Mouse (Mus musculus) thymus, adult 2 months (tissue): ENCODE measurements around the gene Sh3rf1. TPM values are rescaled to one million over a fixed set of nuclear protein-coding genes. Genes with fewer than 3 reads are reported as not detected.

Source experiments
- DNase-seq: peaks from one replicate; pipeline ENCODE4 v3.0.0; 2021
- H3K27ac ChIP-seq: fragments of 200-500 bp; 2 replicates; pipeline ENCODE4 v1.5.1; 2012; ENCODE audit warnings: low read length, control low read depth; ENCODE audit not compliant: control insufficient read depth, insufficient read depth
- H3K27me3 ChIP-seq: fragments of 200-500 bp; 2 replicates; pipeline ENCODE4 v1.6.1; 2012; ENCODE audit warnings: mild to moderate bottlenecking, low read length, moderate library complexity, mixed read lengths; ENCODE audit not compliant: control insufficient read depth, insufficient read depth
- H3K36me3 ChIP-seq: fragments of 200-500 bp; 2 replicates; pipeline ENCODE4 v1.6.1; 2012; ENCODE audit warnings: mild to moderate bottlenecking, low read length, moderate library complexity; ENCODE audit not compliant: control insufficient read depth, insufficient read depth
- H3K4me1 ChIP-seq: fragments of 200-500 bp; replicated peaks from 2 replicates; pipeline ENCODE4 v1.6.1; 2012; ENCODE audit warnings: low read length; ENCODE audit not compliant: control insufficient read depth, insufficient read depth
- H3K4me3 ChIP-seq: fragments of 200-500 bp; 2 replicates; pipeline ENCODE4 v1.5.1; 2012; ENCODE audit warnings: mild to moderate bottlenecking, low read length, control low read depth, moderate library complexity; ENCODE audit not compliant: control insufficient read depth, insufficient read depth
- CTCF ChIP-seq: fragments of 200-500 bp; IDR thresholded peaks from 2 replicates; pipeline ENCODE4 v1.5.1; 2012; ENCODE audit warnings: mild to moderate bottlenecking, control low read depth, low read length, moderate library complexity, borderline replicate concordance; ENCODE audit not compliant: control insufficient read depth, poor library complexity, insufficient read depth; ENCODE audit errors: extremely low read depth
- POLR2A ChIP-seq: fragments of 200-500 bp; IDR thresholded peaks from 2 replicates; pipeline ENCODE4 v1.6.1; 2012; ENCODE audit warnings: mild to moderate bottlenecking, low read length, control low read depth, moderate library complexity; ENCODE audit not compliant: control insufficient read depth, poor library complexity, insufficient read depth; ENCODE audit errors: extremely low read depth
- WGBS: fragments of 180-500 bp; shearing (Covaris S2); methylation state at CpG from one replicate; pipeline ENCODE4 v1.1.7; 2018; 5-methylcytosine and 5-hydroxymethylcytosine counted together
- polyA plus RNA-seq: library from polyadenylated mRNA; depleted of rRNA; stranded (reverse); fragments of >200 nt; gene quantifications from 2 replicates; pipeline ENCODE4 v1.2.3, GENCODE M21; 2012; rRNA removed

Sh3rf1 gene
- polyA plus RNA-seq, 1 experiment: 7.6 TPM

DNA sequence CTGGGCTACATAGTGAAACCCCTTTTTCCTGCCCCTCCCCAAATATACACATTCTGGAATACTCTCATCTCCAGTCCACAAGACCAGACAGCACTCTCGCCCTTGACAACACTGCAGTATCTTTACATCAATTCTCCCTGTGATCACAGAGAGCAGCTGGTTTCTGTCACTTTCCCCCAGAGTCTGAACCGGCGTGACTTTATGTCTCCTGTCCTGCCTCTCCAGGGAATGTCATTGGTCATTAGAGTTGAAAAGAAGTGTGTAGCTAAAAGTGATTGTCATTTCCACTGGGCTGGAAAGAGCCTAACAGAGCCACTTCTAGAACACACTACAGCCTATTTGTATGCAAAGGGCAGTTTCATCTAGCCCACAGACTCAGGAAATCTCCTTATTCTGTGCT is 220.7 kb downstream of the Sh3rf1 start:
- Histone ChIP-seq H3K27ac (no peak overlapping the region), H3K4me3 (no peak overlapping the region), H3K27me3 (no peaks in the 10 kb centered on the region), H3K4me1 (no peaks in the 10 kb centered on the region; the same call in 1 of the 2 replicates), H3K36me3 (no peaks in the 10 kb centered on the region)
- no peak for TF ChIP-seq CTCF
- no peak for TF ChIP-seq POLR2A
- no peak for DNase-seq
- 86% methylated on average over 3 of the region's 3 CpGs for WGBS

Other genes starting within 250 kb of the Sh3rf1 start
- 16.3 and 17.2 TPM in 2 replicates for gene Clcn3, start 240.6 kb upstream of the Sh3rf1 start, polyA plus RNA-seq
- gene Nek1, start 230.7 kb upstream of the Sh3rf1 start, polyA plus RNA-seq: 8.0 and 9.4 TPM in 2 replicates